ENCODE assay signal across 8 mouse cellular contexts in the genomic region with DNA sequence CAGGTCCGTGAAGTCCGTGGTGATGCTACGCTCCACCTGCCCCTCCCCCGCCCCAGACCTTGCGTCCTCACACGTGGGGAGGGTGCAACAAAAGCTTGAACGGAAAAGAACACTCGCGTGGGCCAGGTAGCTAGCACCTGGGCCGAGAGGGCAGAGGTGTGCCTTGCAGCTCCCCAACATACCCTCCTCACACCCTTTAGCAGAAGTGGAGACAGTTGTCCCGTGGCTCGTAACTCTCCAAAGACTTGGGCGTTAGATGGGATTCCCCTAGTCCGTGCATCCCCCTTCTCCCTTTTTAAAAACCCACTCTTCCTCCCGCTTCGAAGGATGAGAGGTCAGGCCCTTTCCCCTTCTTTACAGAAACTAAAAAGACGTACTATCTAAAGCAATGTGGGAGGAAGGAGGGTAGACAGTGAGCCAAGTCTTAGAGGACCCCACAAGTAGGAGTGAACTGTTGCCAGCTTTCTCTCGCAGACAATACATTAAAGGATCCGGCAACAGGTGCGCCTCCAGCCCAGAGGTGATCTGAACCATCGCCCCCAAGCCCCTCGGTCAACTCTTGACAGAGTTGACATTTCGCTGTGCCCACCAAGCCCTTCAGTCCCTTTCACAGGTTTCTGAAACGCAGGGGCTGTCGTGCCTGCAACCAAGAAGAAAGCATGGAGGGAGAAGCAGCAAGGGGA. TPM values are rescaled to one million over a fixed set of nuclear protein-coding genes. Genes with fewer than 3 reads are reported as not detected.
DNase-seq lines count a peak whose midpoint lies in the region; ATAC-seq and TF ChIP-seq lines count a peak whose summit lies in the region.

No protein-coding gene starts in this region.

- in situ Hi-C loops in CH12.LX (cut with MboI; ENCODE audit: low pct_ligation_motif_present, low pct_unique_long_range_greater_than_20kb, low sequenced_read_pairs), result loop anchor here (25.0 kb wide), 1 partner anchor 247 kb away; no protein-coding TSS in a partner anchor

- no peak for DNase-seq in gastrocnemius, adult 2 months
- no peak for DNase-seq in gastrocnemius, postnatal 4 days (ENCODE audit: low spot score in 2 of 2)
- DNase-seq in CH12.LX (ENCODE audit: extremely low read depth), result no peak
- no peak for DNase-seq in limb, embryonic 11.5 days (ENCODE audit: low spot score)
- DNase-seq in right cerebral cortex, postnatal 4 days, result no peak
- no peak for DNase-seq in thymus, adult 18-20 months

- peak overlapping the region; percentile 37 for H3K4me2 ChIP-seq in CH12.LX (ENCODE audit: insufficient read depth, low read depth, poor library complexity, severe bottlenecking)
- H3K4me2 ChIP-seq in embryonic facial prominence, embryonic 15.5 days (replicated peaks), result peak overlapping the region; percentile 100
- peak overlapping the region; percentile 96 for H3K4me2 ChIP-seq in limb, embryonic 11.5 days (ENCODE audit: low read depth, severe bottlenecking)
- peak overlapping the region; percentile 98 for H3K4me2 ChIP-seq in neural tube, embryonic 14.5 days (ENCODE audit: low read depth, low read length)

- peaks cover 29% of the 10 kb centered on the region for H3K9me3 ChIP-seq in CH12.LX (replicated peaks; ENCODE audit: low read length)
- no peaks in the 10 kb centered on the region for H3K9me3 ChIP-seq in embryonic facial prominence, embryonic 15.5 days (replicated peaks)
- no peaks in the 10 kb centered on the region for H3K9me3 ChIP-seq in limb, embryonic 11.5 days (ENCODE audit: control insufficient read depth, low read length)
- H3K9me3 ChIP-seq in neural tube, embryonic 14.5 days (ENCODE audit: control insufficient read depth, low read length), result no peaks in the 10 kb centered on the region

- no peaks in the 10 kb centered on the region; the same call in 1 of the 2 replicates for H3K79me2 ChIP-seq in CH12.LX (replicated peaks; ENCODE audit: control insufficient read depth, extremely low read depth, insufficient read depth, poor library complexity, severe bottlenecking)

- intact Hi-C loops in gastrocnemius, adult 2 months (cut with DNase I), result loop anchor here (5.0 kb wide), 2 partner anchors 202 to 247 kb away; no protein-coding TSS in a partner anchor

- peak overlapping the region; percentile 90 for H3K4me3 ChIP-seq in gastrocnemius, adult 2 months
- H3K4me3 ChIP-seq in CH12.LX (replicated peaks in 1 of 3; ENCODE audit: low read depth in 2 of 3, low read length in 2 of 3, poor library complexity in 1 of 3), result peak overlapping the region in 2 of 3 experiments; percentile 25 to 76
- peak overlapping the region; percentile 79 for H3K4me3 ChIP-seq in embryonic facial prominence, embryonic 15.5 days (replicated peaks)
- H3K4me3 ChIP-seq in limb, embryonic 11.5 days (ENCODE audit: low read depth, low read length), result peak overlapping the region; percentile 87
- H3K4me3 ChIP-seq in neural tube, embryonic 14.5 days (ENCODE audit: low read depth, low read length), result peak overlapping the region; percentile 78

- no peak overlapping the region for H3K9ac ChIP-seq in CH12.LX (ENCODE audit: insufficient read depth, low read depth)
- peak overlapping the region; percentile 44 for H3K9ac ChIP-seq in embryonic facial prominence, embryonic 15.5 days
- H3K9ac ChIP-seq in limb, embryonic 11.5 days (ENCODE audit: low read length), result peak overlapping the region; percentile 61
- H3K9ac ChIP-seq in neural tube, embryonic 14.5 days (replicated peaks; ENCODE audit: low read depth, low read length), result peak overlapping the region; percentile 63

- dilution Hi-C loops in CH12.LX (cut with MboI; ENCODE audit: extremely low pct_ligation_motif_present, extremely low pct_unique_long_range_greater_than_20kb, low sequenced_read_pairs), result no loop called here

- TF ChIP-seq POLR2A in CH12.LX (IDR thresholded peaks at IDR 0.05; ENCODE audit: low read depth, low read length), result no peak

- TF ChIP-seq EP300 in CH12.LX (IDR thresholded peaks at IDR 0.05; ENCODE audit: low read length), result no peak

- H3K36me3 ChIP-seq in CH12.LX (replicated peaks in 1 of 2; ENCODE audit: control insufficient read depth in 1 of 2, insufficient read depth in 1 of 2, low read length in 1 of 2), result peaks cover 9 to 21% of the 10 kb centered on the region in 2 experiments
- no peaks in the 10 kb centered on the region for H3K36me3 ChIP-seq in embryonic facial prominence, embryonic 15.5 days
- H3K36me3 ChIP-seq in limb, embryonic 11.5 days (ENCODE audit: control insufficient read depth, insufficient read depth, low read length), result no peaks in the 10 kb centered on the region
- H3K36me3 ChIP-seq in neural tube, embryonic 14.5 days (ENCODE audit: control insufficient read depth, insufficient read depth, low read length), result no peaks in the 10 kb centered on the region

- H3K27me3 ChIP-seq in CH12.LX (replicated peaks), result no peaks in the 10 kb centered on the region
- H3K27me3 ChIP-seq in embryonic facial prominence, embryonic 15.5 days, result peaks cover 38% of the 10 kb centered on the region
- peaks cover 26% of the 10 kb centered on the region for H3K27me3 ChIP-seq in limb, embryonic 11.5 days (ENCODE audit: control insufficient read depth, insufficient read depth, low read length)
- peaks cover 31% of the 10 kb centered on the region for H3K27me3 ChIP-seq in neural tube, embryonic 14.5 days (ENCODE audit: control insufficient read depth, insufficient read depth, low read length)

- under 1% methylated on average over 25 of the region's 25 CpGs for WGBS in embryonic facial prominence, embryonic 15.5 days
- WGBS in limb, embryonic 11.5 days, result under 1% methylated on average over 25 of the region's 25 CpGs
- under 1% methylated on average over 25 of the region's 25 CpGs for whole genome bisulfite sequencing in neural tube, embryonic 14.5 days

- peaks cover 0 to 2% of the 10 kb centered on the region in 2 experiments; a peak in 1 of 4 replicates for H3K4me1 ChIP-seq in CH12.LX (ENCODE audit: control insufficient read depth in 1 of 2, insufficient read depth in 2 of 2)
- peaks cover 26% of the 10 kb centered on the region for H3K4me1 ChIP-seq in embryonic facial prominence, embryonic 15.5 days
- H3K4me1 ChIP-seq in limb, embryonic 11.5 days (ENCODE audit: control insufficient read depth, insufficient read depth, low read length), result no peaks in the 10 kb centered on the region
- H3K4me1 ChIP-seq in neural tube, embryonic 14.5 days (ENCODE audit: control insufficient read depth, insufficient read depth, low read length), result peaks cover 7% of the 10 kb centered on the region; the same call in 1 of the 2 replicates

- TF ChIP-seq CTCF in gastrocnemius, adult 2 months (IDR thresholded peaks at IDR 0.05), result no peak
- TF ChIP-seq CTCF in CH12.LX (conservative IDR thresholded peaks at IDR 0.05 in 1 of 2, IDR thresholded peaks at IDR 0.05 in 1 of 2; ENCODE audit: low read depth in 2 of 2, low read length in 2 of 2), result no peak

- no peak for TF ChIP-seq RAD21 in CH12.LX (IDR thresholded peaks at IDR 0.05; ENCODE audit: low read depth, low read length)

- peak overlapping the region; percentile 96 for H3K27ac ChIP-seq in gastrocnemius, adult 2 months
- H3K27ac ChIP-seq in CH12.LX (ENCODE audit: insufficient read depth, low read depth), result no peak overlapping the region
- H3K27ac ChIP-seq in embryonic facial prominence, embryonic 15.5 days (replicated peaks), result peak overlapping the region; percentile 87; the same call in 1 of the 2 replicates
- no peak overlapping the region for H3K27ac ChIP-seq in limb, embryonic 11.5 days (replicated peaks; ENCODE audit: low read depth, low read length)
- no peak overlapping the region for H3K27ac ChIP-seq in neural tube, embryonic 14.5 days (ENCODE audit: low read depth, low read length)

- no peak for ATAC-seq in embryonic facial prominence, embryonic 15.5 days (ENCODE audit: insufficient number of reproducible peaks, low FRiP score, low TSS enrichment, low read depth)
- ATAC-seq in limb, embryonic 11.5 days (ENCODE audit: insufficient number of reproducible peaks, low FRiP score, low TSS enrichment, low read depth), result peak; percentile 15; the same call in 1 of the 2 replicates
- peak; percentile 13; the same call in 1 of the 2 replicates for ATAC-seq in neural tube, embryonic 14.5 days (ENCODE audit: low read depth)

TF ChIP-seq in CH12.LX, 34 proteins besides CTCF, POLR2A, EP300 and RAD21:
- no peak for TF ChIP-seq HCFC1 (IDR thresholded peaks at IDR 0.05; ENCODE audit: low read depth, low read length)
- 0 out of 2 replicates have a peak, but pooled peaks have one; percentile 10 for TF ChIP-seq ZMIZ1 (IDR thresholded peaks at IDR 0.05; ENCODE audit: low read depth, low read length)
- TF ChIP-seq SMC3 (IDR thresholded peaks at IDR 0.05; ENCODE audit: low read depth, low read length), result no peak
- peak; percentile 35; the same call in 1 of the 2 replicates for TF ChIP-seq BHLHE40 (IDR thresholded peaks at IDR 0.05; ENCODE audit: low read depth, low read length)

RNA-seq across cellular contexts. Expression of a gene that starts 8.5 kb away (rescaled TPM):
- 1 to 10 TPM in 1 of 2 experiments, under 1 TPM in 1; 0.94 to 3.4 TPM for total RNA-seq in gastrocnemius, adult 2 months (2021)
- total RNA-seq in gastrocnemius, postnatal 4 days (2021), result 1 to 10 TPM; 4.7 to 5.1 TPM
- total RNA-seq in CH12.LX (2012; rRNA removed) (1.2 and 1.8 TPM in 2 replicates), CH12.LX (2014; rRNA removed) (0.74 and 0.82 TPM in 2 replicates)
- 1.2 and 2.3 TPM in 2 replicates for polyA plus RNA-seq in CH12.LX (2012; ENCODE audit: insufficient read length, low read depth)
- polyA plus RNA-seq in embryonic facial prominence, embryonic 15.5 days (2015; fragmentation: Nextera tagmentation; extraction: Ambion mirVana), result 9.0 and 10.7 TPM in 2 replicates
- 7.7 and 8.8 TPM in 2 replicates for polyA plus RNA-seq in limb, embryonic 11.5 days (2014; fragmentation: Nextera tagmentation; extraction: Ambion mirVana)
- polyA plus RNA-seq in neural tube, embryonic 14.5 days (2014; fragmentation: Nextera tagmentation; extraction: Ambion mirVana), result 24.7 and 25.6 TPM in 2 replicates

Comparison
In these comparisons a context has a peak if more than half of its experiments do, and no peak if none do; other contexts are left out.
1. H3K27ac ChIP-seq: peak in gastrocnemius, adult 2 months (single experiment) and embryonic facial prominence, embryonic 15.5 days (single experiment); none in CH12.LX (single experiment), limb, embryonic 11.5 days (single experiment) and neural tube, embryonic 14.5 days (single experiment).
2. H3K4me2 ChIP-seq: peak in every context shown above with its lines; median percentile 100 in embryonic facial prominence, embryonic 15.5 days; 98 in neural tube, embryonic 14.5 days; 96 in limb, embryonic 11.5 days; 37 in CH12.LX.
3. Peak in every context shown above with its lines, with median percentiles within 50 percentile points of each other: H3K4me3 ChIP-seq.